Mouse (Mus musculus) layer of hippocampus, adult 11-12 months (tissue): Measurements from ENCODE around the gene Cfb.

Source experiments
- DNase-seq: peaks from one replicate; pipeline ENCODE4 v3.0.0; 2022; ENCODE audit warnings: low spot score

The Cfb gene

DNA sequence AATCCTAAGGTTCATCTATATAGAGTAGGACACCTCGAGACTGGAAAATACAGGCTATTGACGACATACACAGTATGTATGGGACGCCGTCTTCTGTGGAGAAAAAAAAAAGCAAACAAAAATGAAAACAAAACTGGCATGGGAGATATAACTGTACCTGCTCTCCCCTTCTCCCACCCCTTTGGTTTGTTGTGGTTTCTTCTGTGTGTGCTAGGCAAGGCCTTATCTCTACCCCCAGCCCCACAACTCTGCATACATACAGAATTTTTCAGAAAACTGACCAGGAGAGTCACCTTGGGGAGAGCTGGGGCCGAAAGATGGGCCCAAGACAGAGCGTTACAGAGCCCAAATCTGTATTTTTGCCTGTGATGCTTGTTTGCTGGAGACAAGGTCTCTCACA lies 22.4 kb upstream of the Cfb start:
- DNase-seq: no peak

GRCm38 (mm10) chr17:34883332-34883731 lies 21.0 kb upstream of the Cfb start:
- no peak for DNase-seq

DNA sequence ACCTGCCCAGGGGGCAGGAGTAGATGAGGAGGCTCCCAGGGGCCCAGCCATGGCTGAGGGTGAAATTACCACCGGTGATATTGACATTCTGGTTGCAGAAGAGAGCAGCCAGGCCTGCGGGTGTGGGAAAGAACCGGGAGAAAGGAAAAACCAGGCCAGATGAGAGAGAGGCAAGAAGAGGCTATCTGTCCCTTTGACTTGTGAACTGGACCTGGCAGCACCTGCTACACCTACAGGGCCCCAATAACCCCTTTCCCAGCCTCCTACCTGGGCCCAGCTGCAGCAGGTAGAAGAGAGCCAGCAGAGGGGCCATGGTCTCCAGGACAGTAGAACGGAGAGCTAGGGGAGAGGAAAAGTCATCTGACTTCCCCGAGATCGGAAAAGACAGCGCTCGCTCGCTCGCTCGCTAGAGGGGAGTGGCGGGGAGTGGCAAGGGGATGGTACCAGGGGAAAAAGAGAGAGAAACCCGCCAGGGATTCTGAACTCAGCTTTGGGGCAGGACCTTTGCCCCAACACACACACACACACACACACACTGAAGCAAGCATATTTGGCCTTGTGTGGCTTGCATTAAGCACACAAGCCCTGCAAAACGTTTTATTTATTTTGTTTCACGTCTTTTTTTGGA lies 19.5 kb upstream of the Cfb start, which contains the start of gene Gm20547:
TSS of gene Gm20547 (minus strand) at position 360 of the 628 bp plus-strand sequence.
- DNase-seq: no peak

- DNase-seq: no peak
Observed at GRCm38 (mm10) chr17:34881166-34881565, 18.8 kb upstream of the Cfb start.

GRCm38 (mm10) chr17:34879336-34879879 lies 17.1 kb upstream of the Cfb start, which contains the start of gene Zbtb12:
Zbtb12 (plus strand) TSS chr17:34879483.
- no peak for DNase-seq

DNA sequence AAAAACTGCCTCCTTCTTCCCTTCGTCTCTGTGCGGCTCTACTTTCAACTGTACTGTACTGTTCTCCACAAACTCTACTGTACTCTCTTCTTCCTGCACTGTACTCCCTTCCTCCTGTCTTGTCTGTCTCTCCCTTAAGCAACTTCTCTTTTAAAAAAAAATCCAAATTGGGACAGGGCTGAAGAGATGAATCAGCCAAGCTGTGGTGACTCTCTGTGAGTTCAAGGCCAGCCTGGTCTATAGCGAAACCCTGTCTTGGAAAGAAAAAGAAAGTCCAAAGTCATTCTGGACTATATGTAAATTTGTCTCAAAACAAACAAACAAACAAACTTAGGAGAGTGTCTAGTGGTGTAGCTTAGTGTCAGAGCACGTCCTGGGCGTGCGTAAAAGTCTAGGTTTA lies 12.0 kb upstream of the Cfb start:
- no peak for DNase-seq

GRCm38 (mm10) chr17:34865981-34866380 lies 3.7 kb upstream of the Cfb start:
- no peak for DNase-seq

GRCm38 (mm10) chr17:34861704-34862415 lies 458 bp downstream of the Cfb start:
- DNase-seq: no peak

- no peak for DNase-seq
Observed at GRCm38 (mm10) chr17:34860514-34860913, 1.8 kb downstream of the Cfb start.

- no peak for DNase-seq
Observed at GRCm38 (mm10) chr17:34858670-34859069, 3.6 kb downstream of the Cfb start.

GRCm38 (mm10) chr17:34855825-34856224 lies 6.5 kb downstream of the Cfb start:
- DNase-seq: peak; percentile 48

DNA sequence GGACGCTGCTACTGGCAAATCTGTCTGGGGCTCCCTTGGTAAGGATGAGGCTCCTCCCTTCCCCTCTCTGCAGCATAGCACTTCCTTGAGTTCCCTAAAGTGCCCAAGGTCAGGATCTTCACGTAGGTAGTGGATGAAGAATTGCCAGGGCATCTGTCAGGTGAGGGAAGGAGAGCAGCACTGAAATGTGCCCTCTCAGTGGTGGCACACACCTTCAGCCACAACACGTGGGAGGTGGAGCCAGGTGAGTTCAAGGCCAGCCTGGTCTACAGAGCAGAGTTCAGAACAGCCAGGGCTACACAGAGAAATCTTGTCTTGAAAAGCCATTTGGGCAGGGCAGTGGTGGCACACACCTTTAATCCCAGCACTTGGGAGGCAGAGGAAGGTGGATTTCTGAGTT lies 7.6 kb downstream of the Cfb start:
- no peak for DNase-seq

DNA sequence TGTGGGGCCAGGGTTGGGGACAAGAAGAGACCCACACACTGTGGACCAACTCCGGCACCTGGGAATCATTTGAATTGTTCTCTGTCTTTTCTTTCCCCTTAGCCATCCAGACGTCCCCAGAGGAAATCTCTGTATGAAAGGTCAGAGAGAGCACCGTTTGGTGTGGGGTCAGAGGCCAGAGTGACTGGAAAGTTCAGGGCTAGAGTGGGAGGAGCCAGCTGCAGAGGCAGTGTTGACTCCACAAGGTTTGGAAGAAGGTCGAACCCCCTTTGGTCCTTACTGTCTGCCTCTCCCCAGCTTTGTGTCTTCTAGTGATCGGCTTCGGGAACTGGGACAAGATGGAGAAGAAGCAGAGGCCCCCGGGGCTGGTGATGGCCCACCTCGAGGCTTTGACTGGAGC lies 8.8 kb downstream of the Cfb start:
- no peak for DNase-seq

DNA sequence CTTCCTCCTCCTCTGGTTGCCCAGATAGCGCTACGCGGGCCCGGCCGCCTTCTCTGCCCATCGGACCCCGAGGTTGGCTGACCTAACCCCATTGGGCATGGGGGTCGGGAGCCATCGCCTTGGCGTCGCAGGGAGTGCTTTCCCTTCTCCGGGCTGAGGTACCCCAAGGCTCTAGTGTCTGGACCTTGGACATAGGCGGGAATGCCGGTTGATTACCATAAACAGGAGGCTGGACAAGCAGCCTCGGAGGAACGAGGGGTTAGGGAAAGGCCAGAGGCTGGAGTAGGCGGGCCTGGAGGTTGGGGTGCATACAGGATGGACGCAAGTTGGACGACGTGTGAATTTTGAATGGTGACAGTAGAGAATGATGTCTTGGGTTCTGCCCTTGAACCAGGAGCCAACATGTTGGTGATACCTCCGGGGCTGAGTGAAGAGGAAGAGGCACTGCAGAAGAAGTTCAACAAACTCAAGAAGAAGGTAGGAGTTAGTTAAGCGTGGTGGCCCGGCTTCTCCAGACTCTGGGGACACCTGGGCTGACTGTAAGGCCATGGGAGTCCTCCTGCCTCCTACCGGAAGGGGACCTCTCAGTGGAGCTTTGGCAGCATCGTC lies 11.7 kb downstream of the Cfb start:
- DNase-seq: no peak

GRCm38 (mm10) chr17:34849722-34850516 lies 12.4 kb downstream of the Cfb start, which contains the start of the genes Skiv2l and Nelfe:
Skiv2l (minus strand) TSS chr17:34850210.
Nelfe (plus strand) TSS chr17:34850391.
- peak; percentile 98 for DNase-seq

GRCm38 (mm10) chr17:34847615-34848014 lies 14.7 kb downstream of the Cfb start:
- DNase-seq: no peak

DNA sequence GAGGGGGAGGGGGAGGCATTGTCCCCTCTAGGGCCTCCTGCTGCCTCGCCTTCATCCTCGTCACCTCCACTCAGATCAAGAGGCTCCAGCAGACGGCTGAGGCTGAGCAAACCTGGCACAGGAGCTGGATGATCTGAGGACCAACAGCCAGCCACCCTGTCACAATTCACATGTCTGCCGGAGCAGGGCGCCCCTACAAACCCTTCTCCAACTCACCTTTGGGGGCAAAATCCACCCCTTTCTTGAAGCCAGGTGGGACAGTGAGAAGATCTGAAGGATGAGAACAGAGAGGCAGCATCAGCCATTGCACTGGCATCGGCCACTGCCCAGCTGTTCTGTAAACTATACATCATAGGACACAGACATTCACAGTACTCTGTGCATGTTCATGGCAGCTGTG lies 15.1 kb downstream of the Cfb start:
- no peak for DNase-seq

GRCm38 (mm10) chr17:34844884-34845283 lies 17.4 kb downstream of the Cfb start:
- no peak for DNase-seq

- no peak for DNase-seq
Observed at GRCm38 (mm10) chr17:34840736-34841307, 21.5 kb downstream of the Cfb start.

- DNase-seq: no peak
Observed at GRCm38 (mm10) chr17:34838785-34839184, 23.5 kb downstream of the Cfb start.

DNA sequence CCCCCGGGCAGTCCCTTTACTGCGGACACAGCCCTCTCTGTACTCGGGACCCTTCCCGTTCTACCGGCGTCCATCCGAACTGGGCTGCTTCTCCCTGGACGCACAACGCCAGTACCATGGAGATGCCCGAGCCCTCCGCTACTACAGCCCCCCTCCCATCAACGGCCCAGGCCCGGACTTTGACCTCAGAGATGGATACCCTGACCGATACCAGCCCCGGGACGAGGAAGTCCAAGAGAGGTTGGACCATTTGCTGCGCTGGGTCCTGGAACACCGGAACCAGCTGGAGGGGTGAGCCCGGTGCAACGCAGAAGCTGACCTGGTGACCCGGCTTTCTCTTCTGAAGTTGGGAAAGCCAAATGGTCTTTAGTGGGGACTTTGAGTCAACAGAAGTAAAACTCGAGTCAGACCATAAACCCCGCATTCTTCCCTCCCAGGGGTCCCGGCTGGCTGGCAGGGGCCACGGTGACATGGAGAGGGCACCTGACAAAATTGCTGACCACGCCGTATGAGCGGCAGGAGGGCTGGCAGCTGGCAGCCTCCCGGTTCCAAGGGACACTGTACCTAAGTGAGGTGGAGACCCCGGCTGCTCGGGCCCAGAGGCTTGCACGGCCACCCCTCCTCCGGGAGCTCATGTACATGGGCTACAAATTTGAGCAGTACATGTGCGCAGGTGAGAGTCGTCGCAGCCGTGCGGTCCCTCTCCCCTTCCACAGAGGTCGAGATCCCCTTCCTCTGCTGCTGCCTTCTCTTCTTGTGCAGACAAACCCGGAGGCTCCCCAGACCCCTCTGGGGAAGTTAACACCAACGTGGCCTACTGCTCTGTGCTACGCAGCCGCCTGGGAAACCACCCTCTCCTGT lies 24.6 kb downstream of the Cfb start:
- DNase-seq: peak; percentile 28
